Mouse (Mus musculus) lung, postnatal 36 days (tissue): ENCODE measurements around the gene R3hdm4.

Experiments used
- DNase-seq: peaks from one replicate; pipeline ENCODE4 v3.0.0; 2022; ENCODE audit warnings: mixed read lengths

Gene R3hdm4

GRCm38 (mm10) chr10:79940749-79941148 is 19.7 kb upstream of the R3hdm4 start:
- DNase-seq, result peak; percentile 67

GRCm38 (mm10) chr10:79937775-79938526 is 16.9 kb upstream of the R3hdm4 start:
- no peak for DNase-seq

GRCm38 (mm10) chr10:79936911-79937441 is 16.0 kb upstream of the R3hdm4 start:
- peak; percentile 94 for DNase-seq

GRCm38 (mm10) chr10:79936284-79936910 is 15.4 kb upstream of the R3hdm4 start:
- no peak for DNase-seq

- DNase-seq, result no peak
Observed at GRCm38 (mm10) chr10:79934794-79935569, 14.0 kb upstream of the R3hdm4 start.

- peak; percentile 94 for DNase-seq
Observed at GRCm38 (mm10) chr10:79934272-79934721, 13.3 kb upstream of the R3hdm4 start.

GRCm38 (mm10) chr10:79933861-79934260 is 12.9 kb upstream of the R3hdm4 start:
- DNase-seq, result no peak

- DNase-seq, result no peak
Observed at GRCm38 (mm10) chr10:79933145-79933679, 12.2 kb upstream of the R3hdm4 start.

GRCm38 (mm10) chr10:79932736-79933135 is 11.7 kb upstream of the R3hdm4 start:
- DNase-seq, result peak; percentile 78

GRCm38 (mm10) chr10:79931797-79932196 is 10.8 kb upstream of the R3hdm4 start:
- DNase-seq, result no peak

GRCm38 (mm10) chr10:79930826-79931186 is 9.8 kb upstream of the R3hdm4 start:
- DNase-seq, result no peak

GRCm38 (mm10) chr10:79929967-79930825 is 9.2 kb upstream of the R3hdm4 start:
- no peak for DNase-seq

GRCm38 (mm10) chr10:79928907-79929701 is 8.1 kb upstream of the R3hdm4 start:
- no peak for DNase-seq

GRCm38 (mm10) chr10:79928030-79928694 is 7.2 kb upstream of the R3hdm4 start:
- DNase-seq, result peak; percentile 69

GRCm38 (mm10) chr10:79927324-79928029 is 6.5 kb upstream of the R3hdm4 start:
- DNase-seq, result peak; percentile 58

- DNase-seq, result peak; percentile 92
Observed at GRCm38 (mm10) chr10:79926491-79927323, 5.7 kb upstream of the R3hdm4 start, which contains the start of gene Arid3a. Gene Arid3a (plus strand): TSS chr10:79927043.

- no peak for DNase-seq
Observed at GRCm38 (mm10) chr10:79925785-79926490, 4.9 kb upstream of the R3hdm4 start.
